Mouse (Mus musculus) fat pad, adult 2 months (tissue): Measurements from ENCODE around the gene Pla2g2d.

Experiments used
- DNase-seq: peaks from one replicate; pipeline ENCODE4 v3.0.0-alpha.2; 2011; ENCODE audit warnings: low read depth, low spot score; ENCODE audit errors: extremely low read depth

Gene Pla2g2d

GRCm38 (mm10) chr4:138775435-138775834 is at the start of gene Pla2g2d:
Gene Pla2g2d (plus strand): TSS chr4:138775735.
- no peak for DNase-seq

DNA sequence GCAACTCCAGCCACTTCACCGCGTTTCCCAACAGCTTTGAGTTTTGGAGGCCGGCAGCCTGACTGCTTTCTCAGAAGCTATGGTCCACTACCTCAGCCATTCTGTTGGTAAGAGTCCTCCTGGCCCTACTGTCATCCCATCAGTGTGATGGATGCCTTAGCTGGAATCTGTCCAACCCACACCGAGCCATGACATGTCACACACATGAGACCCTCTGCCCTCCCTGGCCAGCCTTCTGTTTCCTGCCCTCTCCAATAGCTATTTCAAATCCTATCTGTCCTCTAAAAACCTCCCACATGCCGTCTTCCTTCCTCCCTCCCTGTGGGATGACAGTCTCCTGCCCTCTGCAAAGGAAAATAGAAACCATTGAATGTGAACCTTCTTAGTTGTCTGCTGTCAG is 49.8 kb upstream of the Pla2g2d start:
- no peak for DNase-seq

GRCm38 (mm10) chr4:138729018-138729703 is 46.4 kb upstream of the Pla2g2d start:
- DNase-seq, result no peak

GRCm38 (mm10) chr4:138734105-138734504 is 41.4 kb upstream of the Pla2g2d start:
- no peak for DNase-seq

- DNase-seq, result no peak
These were observed 40.7 kb upstream of the Pla2g2d start for GRCm38 (mm10) chr4:138734863-138735262.

DNA sequence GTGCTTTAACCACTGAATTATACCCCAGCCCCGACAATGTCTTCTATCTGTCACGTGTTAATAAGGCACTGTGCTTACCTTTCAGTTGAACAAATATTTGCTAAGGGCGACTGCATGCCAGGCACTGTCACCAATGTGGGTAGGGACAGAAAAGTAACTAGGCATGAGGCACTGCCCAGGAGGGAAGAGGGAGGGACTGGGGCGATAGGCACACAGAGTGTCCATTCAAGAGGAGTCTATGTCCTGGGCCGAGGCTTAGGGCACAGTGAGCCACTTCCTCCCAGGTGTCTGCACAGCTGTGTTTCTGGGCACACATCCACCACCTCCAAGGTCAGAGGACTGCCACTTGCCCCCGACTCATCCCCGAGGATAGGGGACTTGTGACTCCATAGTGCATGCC is 38.5 kb upstream of the Pla2g2d start, which contains the start of gene Ubxn10:
TSS of gene Ubxn10 (minus strand) at position 137 of the 400 bp plus-strand sequence.
- no peak for DNase-seq

DNA sequence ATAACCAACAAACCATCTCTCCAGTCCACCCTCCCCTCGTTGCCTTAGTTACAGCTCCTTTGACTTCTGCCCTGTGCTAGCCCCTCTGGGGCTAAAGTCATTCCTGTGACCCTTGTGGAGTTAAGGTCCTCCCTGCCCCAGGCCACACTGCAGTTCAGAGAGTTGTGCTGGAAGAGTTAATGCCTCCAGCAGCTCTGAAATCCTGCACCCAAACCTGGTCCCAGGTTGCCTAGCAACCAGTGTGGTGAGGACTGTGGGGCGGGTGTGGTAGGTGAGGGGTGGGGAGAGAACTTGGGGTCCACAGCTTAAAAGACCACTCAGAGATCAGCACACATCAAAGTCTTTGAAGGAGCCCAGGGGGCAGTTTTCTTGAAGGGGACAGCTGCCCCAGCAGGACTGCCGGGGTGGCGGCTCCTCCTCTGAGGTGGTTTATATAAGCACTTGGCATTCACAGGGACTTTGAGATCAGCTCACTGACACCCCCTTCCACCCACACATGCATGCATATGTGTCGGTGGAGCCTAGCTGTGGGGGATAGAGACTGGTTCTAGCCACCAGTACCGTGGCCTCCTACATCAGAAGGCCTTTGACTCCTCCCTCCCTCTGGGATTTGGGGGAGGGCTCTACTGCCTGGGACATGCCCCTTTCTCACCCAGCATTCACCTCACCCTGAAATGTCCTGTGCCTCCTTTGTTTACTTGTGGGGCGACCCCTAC is 36.2 kb upstream of the Pla2g2d start:
- DNase-seq, result no peak

DNA sequence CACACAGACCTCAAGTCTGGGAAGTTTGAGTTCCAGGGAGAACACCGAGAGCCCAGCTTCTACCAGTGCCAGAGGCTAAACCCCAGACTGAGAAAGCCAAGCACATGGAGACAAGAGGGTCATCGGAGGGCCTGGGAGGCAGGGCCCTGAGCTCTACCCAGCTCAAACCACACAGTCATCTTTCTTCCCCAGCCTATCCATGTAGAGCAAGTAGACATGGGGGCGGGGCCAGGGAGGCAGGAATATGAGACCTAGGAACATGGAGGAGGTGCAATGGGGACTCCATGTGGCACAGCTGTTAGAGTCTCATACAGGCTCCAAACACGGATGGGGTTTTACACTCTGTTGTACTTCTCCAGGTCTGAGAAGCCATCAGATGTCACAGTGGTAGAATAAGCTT is 29.7 kb upstream of the Pla2g2d start:
- DNase-seq, result no peak

- DNase-seq, result no peak
These were observed 28.7 kb upstream of the Pla2g2d start for GRCm38 (mm10) chr4:138746866-138747265.

DNA sequence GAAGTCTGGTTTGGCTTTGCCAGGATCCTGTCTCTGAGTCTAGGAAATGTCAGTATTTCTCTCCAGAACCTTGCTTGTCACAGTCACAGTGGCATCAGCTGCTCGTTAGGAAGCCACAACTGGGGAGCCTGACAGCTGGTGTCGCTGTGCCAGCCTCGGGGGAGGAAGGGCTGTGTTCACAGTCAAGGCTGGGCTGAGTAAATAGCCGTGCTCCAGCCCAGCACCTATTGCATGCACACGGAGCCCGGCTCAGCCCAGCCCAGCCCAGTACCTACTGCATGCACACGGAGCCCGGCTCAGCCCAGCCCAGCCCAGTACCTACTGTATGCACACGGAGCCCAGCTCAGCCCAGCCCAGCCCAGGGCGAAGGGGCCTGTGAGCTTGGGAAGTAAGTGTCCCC is 27.7 kb upstream of the Pla2g2d start:
- DNase-seq, result no peak

GRCm38 (mm10) chr4:138748369-138749072 is 27.0 kb upstream of the Pla2g2d start:
- no peak for DNase-seq

GRCm38 (mm10) chr4:138752603-138753002 is 22.9 kb upstream of the Pla2g2d start:
- DNase-seq, result no peak

DNA sequence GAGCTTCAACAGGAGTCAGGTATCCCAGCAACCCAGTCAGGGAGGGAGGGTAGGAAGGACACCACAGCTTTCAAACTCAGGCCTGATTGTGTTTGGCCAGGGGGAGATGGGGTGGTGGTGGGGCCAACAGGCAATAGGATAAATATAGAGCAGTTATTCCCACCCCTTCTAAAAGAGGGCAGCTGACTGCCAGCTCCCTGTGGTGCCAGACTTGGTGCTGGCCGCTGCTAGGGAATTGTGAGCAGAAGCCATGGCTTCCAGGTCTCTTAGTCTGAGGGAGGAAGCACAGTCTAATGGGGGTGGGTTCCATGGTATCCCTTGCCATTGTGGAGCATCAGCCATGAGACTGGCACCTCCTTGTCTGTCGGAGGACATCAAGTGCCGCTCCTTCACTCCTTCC is 21.9 kb upstream of the Pla2g2d start:
- DNase-seq, result no peak

DNA sequence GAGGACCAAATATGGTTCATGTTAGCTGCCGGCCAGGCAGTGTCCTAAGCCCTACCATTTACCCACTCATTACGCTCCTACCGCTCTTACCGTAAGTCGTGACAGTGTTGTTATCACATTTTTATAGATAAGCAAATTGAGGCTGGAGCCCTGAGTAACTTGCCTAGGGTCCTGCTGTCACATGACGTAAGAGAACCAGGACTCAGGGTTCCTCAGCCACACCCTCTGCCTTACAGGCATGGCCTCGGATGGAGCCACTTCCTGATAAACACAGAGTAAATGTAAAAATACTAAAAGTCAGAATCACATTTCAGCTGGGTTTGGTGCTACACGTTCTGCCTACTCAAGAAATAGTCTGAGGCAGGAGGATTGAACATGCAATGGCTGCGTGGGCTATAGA is 21.1 kb upstream of the Pla2g2d start:
- no peak for DNase-seq

GRCm38 (mm10) chr4:138755439-138755838 is 20.1 kb upstream of the Pla2g2d start:
- DNase-seq, result no peak

DNA sequence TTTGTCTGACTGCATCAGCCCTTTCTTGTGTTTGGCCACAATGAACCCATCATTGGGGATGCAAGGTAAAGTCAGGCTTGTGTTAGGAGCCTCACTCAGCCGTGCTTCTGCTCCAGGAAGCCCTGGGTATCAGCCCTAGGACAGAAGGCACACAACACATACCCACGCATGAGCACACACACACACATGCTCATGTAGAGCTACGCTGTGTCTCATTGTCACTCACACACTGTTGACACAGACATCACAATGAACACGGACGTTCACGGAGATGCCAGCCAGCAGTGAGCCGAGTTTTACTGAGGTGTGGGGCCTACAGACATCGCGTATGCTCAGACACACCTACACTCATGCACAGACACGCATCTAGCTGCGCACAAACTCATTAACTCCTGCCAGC is 19.6 kb upstream of the Pla2g2d start:
- DNase-seq, result no peak

- no peak for DNase-seq
These were observed 18.1 kb upstream of the Pla2g2d start, which contains the start of gene Pla2g2f for GRCm38 (mm10) chr4:138757416-138757815. Gene Pla2g2f (minus strand): TSS chr4:138757626.

DNA sequence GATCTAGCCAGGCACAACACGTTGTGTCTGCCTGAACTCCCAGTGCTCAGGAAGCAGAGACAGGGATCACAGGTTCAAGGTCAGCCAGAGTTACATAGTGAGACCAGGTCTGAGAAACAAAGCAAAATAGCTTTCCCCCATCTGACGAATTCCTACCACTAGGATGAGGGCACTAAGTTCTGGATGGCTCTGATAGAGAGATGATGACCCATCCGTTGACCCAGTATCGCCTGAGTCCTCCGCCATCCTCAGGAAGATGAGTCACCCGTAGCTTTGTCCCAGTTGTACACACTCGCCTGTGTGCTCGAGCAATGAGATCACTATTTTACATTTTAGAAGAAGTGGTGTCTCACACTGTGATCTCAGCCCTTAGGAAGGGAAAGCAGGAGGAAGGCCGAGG is 13.3 kb upstream of the Pla2g2d start:
- no peak for DNase-seq

- DNase-seq, result no peak
These were observed 3.6 kb upstream of the Pla2g2d start for GRCm38 (mm10) chr4:138771970-138772369.

DNA sequence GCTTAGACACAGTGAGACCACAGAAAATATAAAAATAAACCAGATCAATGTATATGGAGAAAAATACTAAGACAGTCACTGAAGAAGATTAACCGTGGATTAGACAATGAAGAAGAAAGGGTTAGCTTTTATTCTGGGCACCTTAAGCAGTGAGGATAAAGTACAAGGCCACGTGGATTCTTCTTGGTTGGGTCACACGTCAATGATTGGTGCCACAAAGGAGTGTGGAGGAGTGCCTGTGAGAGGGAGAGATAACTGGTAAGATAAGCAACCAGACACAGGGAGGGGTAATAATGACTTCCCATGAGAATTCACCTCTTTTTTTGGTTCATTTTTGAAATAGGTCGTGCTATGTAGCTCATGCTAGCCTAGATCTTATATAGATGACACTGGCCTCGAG is 3.1 kb upstream of the Pla2g2d start:
- no peak for DNase-seq

- no peak for DNase-seq
These were observed 2.2 kb downstream of the Pla2g2d start for GRCm38 (mm10) chr4:138777417-138778407.
